Mouse (Mus musculus): ENCODE results near the gene Nphp4. TPM values are rescaled to one million over a fixed set of nuclear protein-coding genes. Genes with fewer than 3 reads are reported as not detected.
A peak's percentile ranks its signal among the peaks of the same experiment; 100 is the strongest.
"Not testable (repeated sequence)": the region's sequence is repeated elsewhere in the genome, so short reads cannot be mapped to it uniquely, and the experiment has no call there.

Nphp4 gene
- polyA plus RNA-seq, 1 experiment from 2014 or later = 6.3 TPM

GRCm38 (mm10) chr4:152546481-152546880 lies 70.0 kb downstream of the Nphp4 start:
- 46% methylated on average over 8 of the region's 8 CpGs for WGBS

GRCm38 (mm10) chr4:152547886-152548663 lies 71.6 kb downstream of the Nphp4 start:
- WGBS = 27% methylated on average over 37 of the region's 37 CpGs
- Histone ChIP-seq H3K9ac (no peak overlapping the region), H3K27me3 (replicated peaks) (no peaks in the 10 kb centered on the region), H3K9me3 (no peaks in the 10 kb centered on the region), H3K4me3 (no peak overlapping the region), H3K27ac (peak overlapping the region; percentile 71), H3K4me1 (peaks cover 17% of the 10 kb centered on the region), H3K36me3 (replicated peaks) (no peaks in the 10 kb centered on the region), H3K4me2 (peak overlapping the region; percentile 24)
- ATAC-seq (replicated peaks) = peak; percentile 58; the same call in 1 of the 2 replicates

More at GRCm38 (mm10) chr4:152546481-152546880, 70.0 kb downstream of the Nphp4 start:
- no peaks in the 10 kb centered on the region for H3K36me3 ChIP-seq (replicated peaks)
- peak overlapping the region; percentile 71; the same call in 1 of the 2 replicates for H3K27ac ChIP-seq
- no peak overlapping the region for H3K4me2 ChIP-seq
- H3K9me3 ChIP-seq = no peaks in the 10 kb centered on the region
- H3K9ac ChIP-seq = no peak overlapping the region
- no peak for ATAC-seq (replicated peaks)
- no peak overlapping the region for H3K4me3 ChIP-seq
- H3K4me1 ChIP-seq = peaks cover 17% of the 10 kb centered on the region
- no peaks in the 10 kb centered on the region for H3K27me3 ChIP-seq (replicated peaks)

GRCm38 (mm10) chr4:152549507-152550202 lies 73.1 kb downstream of the Nphp4 start:
- no peak overlapping the region for H3K4me2 ChIP-seq
- H3K36me3 ChIP-seq (replicated peaks) = no peaks in the 10 kb centered on the region
- WGBS = 89% methylated on average over 18 of the region's 18 CpGs
- H3K27ac ChIP-seq = no peak overlapping the region
- H3K27me3 ChIP-seq (replicated peaks) = no peaks in the 10 kb centered on the region
- H3K4me1 ChIP-seq = peaks cover 17% of the 10 kb centered on the region
- no peak for ATAC-seq (replicated peaks)
- H3K4me3 ChIP-seq = no peak overlapping the region
- H3K9me3 ChIP-seq = no peaks in the 10 kb centered on the region
- H3K9ac ChIP-seq = no peak overlapping the region

GRCm38 (mm10) chr4:152550203-152550549 lies 73.7 kb downstream of the Nphp4 start:
- WGBS = 92% methylated on average over 6 of the region's 6 CpGs
- H3K36me3 ChIP-seq (replicated peaks) = no peaks in the 10 kb centered on the region
- no peak overlapping the region for H3K4me3 ChIP-seq
- H3K27ac ChIP-seq = no peak overlapping the region
- H3K4me1 ChIP-seq = peaks cover 17% of the 10 kb centered on the region
- no peak overlapping the region for H3K9ac ChIP-seq
- H3K4me2 ChIP-seq = no peak overlapping the region
- ATAC-seq (replicated peaks) = no peak
- no peaks in the 10 kb centered on the region for H3K27me3 ChIP-seq (replicated peaks)
- H3K9me3 ChIP-seq = no peaks in the 10 kb centered on the region

- Histone ChIP-seq H3K4me2 (no peak overlapping the region), H3K9ac (no peak overlapping the region), H3K36me3 (replicated peaks) (no peaks in the 10 kb centered on the region), H3K27me3 (replicated peaks) (no peaks in the 10 kb centered on the region), H3K4me1 (peaks cover 14% of the 10 kb centered on the region), H3K9me3 (no peaks in the 10 kb centered on the region), H3K27ac (no peak overlapping the region), H3K4me3 (no peak overlapping the region)
- 86% methylated on average over 8 of the region's 8 CpGs for WGBS
- no peak for ATAC-seq (replicated peaks)
Observed at GRCm38 (mm10) chr4:152553582-152554285, 77.2 kb downstream of the Nphp4 start.

- 61% methylated on average over 18 of the region's 18 CpGs for WGBS
- Histone ChIP-seq H3K9me3 (no peaks in the 10 kb centered on the region), H3K4me3 (no peak overlapping the region), H3K4me2 (no peak overlapping the region), H3K27me3 (replicated peaks) (no peaks in the 10 kb centered on the region), H3K9ac (no peak overlapping the region), H3K4me1 (peaks cover 14% of the 10 kb centered on the region), H3K36me3 (replicated peaks) (no peaks in the 10 kb centered on the region), H3K27ac (no peak overlapping the region)
- no peak for ATAC-seq (replicated peaks)
Observed at GRCm38 (mm10) chr4:152554421-152554820, 77.9 kb downstream of the Nphp4 start.

GRCm38 (mm10) chr4:152555806-152556205 lies 79.3 kb downstream of the Nphp4 start:
- H3K4me1 ChIP-seq = peaks cover 14% of the 10 kb centered on the region
- H3K27ac ChIP-seq; H3K4me3 ChIP-seq; H3K27me3 ChIP-seq (replicated peaks); H3K9me3 ChIP-seq; H3K9ac ChIP-seq; H3K4me2 ChIP-seq; H3K36me3 ChIP-seq (replicated peaks); ATAC-seq (replicated peaks): not testable (repeated sequence)
- WGBS = 86% methylated on average over 3 of the region's 3 CpGs

- peak overlapping the region; percentile 16; the same call in 1 of the 2 replicates for H3K4me2 ChIP-seq
- peak overlapping the region; percentile 34 for H3K27ac ChIP-seq
- peak overlapping the region; percentile 21; the same call in 1 of the 2 replicates for H3K9ac ChIP-seq
- no peaks in the 10 kb centered on the region for H3K27me3 ChIP-seq (replicated peaks)
- no peaks in the 10 kb centered on the region for H3K36me3 ChIP-seq (replicated peaks)
- ATAC-seq (replicated peaks) = peak; percentile 59; the same call in 1 of the 2 replicates
- WGBS = 14% methylated on average over 17 of the region's 17 CpGs
- peaks cover 14% of the 10 kb centered on the region for H3K4me1 ChIP-seq
- H3K9me3 ChIP-seq = no peaks in the 10 kb centered on the region
- no peak overlapping the region for H3K4me3 ChIP-seq
Observed at GRCm38 (mm10) chr4:152558246-152558645, 81.7 kb downstream of the Nphp4 start.

GRCm38 (mm10) chr4:152568006-152568405 lies 91.5 kb downstream of the Nphp4 start:
- H3K27ac ChIP-seq = peak overlapping the region; percentile 53
- H3K4me3 ChIP-seq = no peak overlapping the region
- H3K4me1 ChIP-seq = peaks cover 16% of the 10 kb centered on the region
- no peak overlapping the region for H3K4me2 ChIP-seq
- H3K36me3 ChIP-seq (replicated peaks) = no peaks in the 10 kb centered on the region
- no peaks in the 10 kb centered on the region for H3K9me3 ChIP-seq
- no peaks in the 10 kb centered on the region for H3K27me3 ChIP-seq (replicated peaks)
- H3K9ac ChIP-seq = no peak overlapping the region
- ATAC-seq (replicated peaks) = no peak
- 67% methylated on average over 4 of the region's 4 CpGs for WGBS

GRCm38 (mm10) chr4:152568662-152569395 lies 92.3 kb downstream of the Nphp4 start:
- H3K27ac ChIP-seq = peak overlapping the region; percentile 53
- no peak overlapping the region for H3K9ac ChIP-seq
- no peaks in the 10 kb centered on the region for H3K27me3 ChIP-seq (replicated peaks)
- ATAC-seq (replicated peaks) = no peak
- peaks cover 16% of the 10 kb centered on the region for H3K4me1 ChIP-seq
- H3K4me2 ChIP-seq = 0 out of 2 replicates have a peak overlapping the region, but pooled peaks have one; percentile 8
- no peak overlapping the region for H3K4me3 ChIP-seq
- H3K36me3 ChIP-seq (replicated peaks) = no peaks in the 10 kb centered on the region
- no peaks in the 10 kb centered on the region for H3K9me3 ChIP-seq
- WGBS = 44% methylated on average over 23 of the region's 23 CpGs

GRCm38 (mm10) chr4:152574266-152574665 lies 97.8 kb downstream of the Nphp4 start:
- Histone ChIP-seq H3K9me3 (no peaks in the 10 kb centered on the region), H3K27me3 (replicated peaks) (no peaks in the 10 kb centered on the region), H3K4me3 (no peak overlapping the region), H3K9ac (no peak overlapping the region), H3K4me2 (no peak overlapping the region), H3K27ac (no peak overlapping the region), H3K36me3 (replicated peaks) (no peaks in the 10 kb centered on the region), H3K4me1 (peaks cover 10% of the 10 kb centered on the region)
- WGBS = 62% methylated on average over 12 of the region's 12 CpGs
- no peak for ATAC-seq (replicated peaks)

- H3K4me1 ChIP-seq = peaks cover 6% of the 10 kb centered on the region
- H3K4me3 ChIP-seq = no peak overlapping the region
- H3K9ac ChIP-seq = no peak overlapping the region
- H3K4me2 ChIP-seq = no peak overlapping the region
- 22% methylated on average over 4 of the region's 4 CpGs for WGBS
- H3K27me3 ChIP-seq (replicated peaks) = no peaks in the 10 kb centered on the region
- H3K9me3 ChIP-seq = no peaks in the 10 kb centered on the region
- ATAC-seq (replicated peaks) = no peak
- H3K27ac ChIP-seq = no peak overlapping the region
- no peaks in the 10 kb centered on the region for H3K36me3 ChIP-seq (replicated peaks)
Observed at GRCm38 (mm10) chr4:152576826-152577225, 100.3 kb downstream of the Nphp4 start.
